Mouse (Mus musculus) adrenal gland, postnatal 36 days (tissue): Measurements from ENCODE around the gene 5530401A14Rik. TPM values are rescaled to one million over a fixed set of nuclear protein-coding genes. Genes with fewer than 3 reads are reported as not detected.

ENCODE experiments used
- DNase-seq, 2 experiments: peaks; one replicate each; pipeline ENCODE4 v3.0.0; 2021; ENCODE audit warnings: mixed read lengths in 1 of 2
- total RNA-seq, 2 experiments: library from RNA; stranded (reverse); gene quantifications; 2 replicates each; pipeline ENCODE4 v1.2.3; 2021

Gene 5530401A14Rik
- total RNA-seq, 2 experiments from 2014 or later = 0.07 to 0.10 TPM

DNA sequence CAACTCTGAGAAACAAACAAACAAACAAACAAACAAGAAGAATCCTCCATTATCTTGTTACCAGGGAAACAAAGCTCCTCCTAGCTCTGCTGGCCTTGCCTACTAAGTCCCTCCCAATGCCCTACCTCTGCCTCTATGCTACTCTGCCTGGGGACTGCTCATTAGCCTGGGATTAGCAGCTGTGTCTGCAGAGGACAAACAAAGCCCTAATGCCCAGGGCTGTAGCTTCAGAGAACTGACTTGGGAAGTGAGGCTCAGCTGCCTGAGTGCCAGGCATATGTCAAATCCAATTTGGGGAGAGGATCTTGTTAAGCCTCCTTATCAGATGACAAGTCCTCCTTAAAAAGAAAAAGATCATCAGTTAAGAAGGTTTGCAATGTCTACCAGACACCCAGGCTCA, 65.9 kb downstream of the 5530401A14Rik start:
- no peak for DNase-seq

DNA sequence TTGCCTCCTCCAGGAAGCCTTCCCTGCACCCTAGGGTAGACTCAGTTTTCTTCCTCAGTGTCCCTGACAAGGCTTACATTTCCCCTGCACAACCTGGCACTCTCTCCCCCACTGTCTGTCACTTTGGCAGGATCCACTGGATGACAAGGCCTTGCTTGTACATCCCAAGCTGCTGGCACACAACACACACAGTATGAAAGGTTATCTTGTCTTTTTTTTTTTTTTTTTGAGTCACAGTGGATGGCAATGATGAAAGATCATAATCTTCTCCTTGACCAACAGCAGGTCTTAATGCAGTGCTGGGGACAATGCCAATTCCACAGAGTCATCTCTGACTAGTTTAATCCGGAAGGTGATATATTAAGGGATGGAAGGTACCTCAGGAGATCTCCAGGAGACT, 77.0 kb downstream of the 5530401A14Rik start:
- peak; percentile 36 for DNase-seq

DNA sequence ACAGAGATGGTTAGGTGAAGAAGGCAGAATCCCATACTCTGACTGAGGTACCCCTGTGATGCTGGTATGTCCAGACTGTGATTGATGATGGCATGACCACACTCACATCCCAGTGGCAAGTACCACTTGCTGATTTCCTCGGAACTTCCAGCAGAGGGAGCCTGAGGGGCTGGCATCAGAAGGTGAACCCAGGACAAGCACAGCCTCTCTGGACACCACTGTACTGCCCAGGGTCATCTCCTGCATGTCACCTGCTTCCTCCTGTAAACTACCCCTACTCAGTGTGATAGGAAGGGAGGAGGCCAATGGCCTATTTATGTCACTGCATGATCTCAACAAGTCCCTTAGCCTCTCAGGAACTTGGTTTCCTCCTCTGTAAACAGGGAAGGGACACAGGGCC, 80.5 kb downstream of the 5530401A14Rik start:
- peak; percentile 61 to 70 for DNase-seq

DNA sequence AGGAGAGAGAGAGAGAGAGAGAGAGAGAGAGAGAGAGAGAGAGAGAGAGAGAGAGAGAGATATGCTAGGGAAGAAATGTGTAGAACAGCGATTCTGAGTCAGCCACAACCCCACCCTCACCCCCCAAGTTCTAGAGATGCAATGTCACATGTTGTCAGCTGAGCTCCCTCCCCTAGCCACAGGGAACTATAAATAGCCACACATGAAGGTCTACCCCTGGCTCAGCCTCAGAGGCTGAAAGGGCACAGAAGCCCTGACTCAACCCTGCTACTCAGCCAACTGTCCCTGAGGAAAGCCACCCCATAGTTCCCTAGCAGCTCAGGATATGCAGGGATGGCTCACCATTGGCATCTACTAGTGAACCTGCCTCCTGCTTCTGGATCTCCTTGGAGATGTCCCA, 81.7 kb downstream of the 5530401A14Rik start:
- peak; percentile 79 to 80 for DNase-seq

Other genes starting within 250 kb of the 5530401A14Rik start
- gene Asic2, start 107.8 kb downstream of the 5530401A14Rik start, total RNA-seq = 1 to 10 TPM; 1.7 TPM
- 1 to 10 TPM; 1.2 to 1.3 TPM for gene Ccl2, start 174.9 kb downstream of the 5530401A14Rik start, total RNA-seq
- not detected for gene Gm17268, start 177.9 kb downstream of the 5530401A14Rik start, total RNA-seq
- 1 to 10 TPM in 1 of 2 experiments, under 1 TPM in 1; 0.95 to 1.9 TPM for gene Ccl7, start 185.0 kb downstream of the 5530401A14Rik start, total RNA-seq
- gene Ccl11, start 197.2 kb downstream of the 5530401A14Rik start, total RNA-seq = 1 to 10 TPM; 4.2 to 7.5 TPM
- gene Ccl12, start 241.2 kb downstream of the 5530401A14Rik start, total RNA-seq = not detected